Mouse (Mus musculus) thymus, postnatal 14 days (tissue): ENCODE results near the gene Gm8653.
"Not testable (repeated sequence)": the region's sequence is repeated elsewhere in the genome, so short reads cannot be mapped to it uniquely, and the experiment has no call there.

Experiments
- DNase-seq: peaks from one replicate; pipeline ENCODE4 v3.0.0; 2021

The Gm8653 gene

GRCm38 (mm10) chr7:22201164-22201563, at the start of gene Gm8653:
TSS of gene Gm8653 (minus strand) at chr7:22201264.
- not testable (repeated sequence) for DNase-seq

- DNase-seq: not testable (repeated sequence)
Measured at GRCm38 (mm10) chr7:22229384-22229783, 28.3 kb upstream of the Gm8653 start, which contains the start of gene Gm8453. TSS of gene Gm8453 (minus strand) at chr7:22229484.

- DNase-seq: not testable (repeated sequence)
Measured at GRCm38 (mm10) chr7:22189077-22189476, 12.0 kb downstream of the Gm8653 start, which contains the start of gene Vmn1r143. TSS of gene Vmn1r143 (plus strand) at chr7:22189377.

DNA sequence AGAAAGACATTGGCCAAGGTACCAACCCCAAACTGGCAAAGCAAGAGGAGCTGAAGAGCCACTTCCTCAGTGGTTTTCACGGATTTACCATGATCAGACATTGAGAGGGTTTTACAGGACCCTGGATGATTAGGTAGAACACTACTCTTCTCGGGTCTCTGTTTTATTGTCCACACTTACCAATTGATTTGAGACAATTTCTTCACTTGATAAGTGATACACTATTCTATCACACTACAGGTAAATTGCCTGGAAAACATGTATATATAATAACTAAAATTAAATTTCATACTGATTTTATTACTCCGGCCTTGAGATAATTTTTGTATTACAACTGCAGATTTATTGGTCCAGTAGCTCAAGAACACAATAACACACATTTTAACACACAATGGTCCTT, 37.1 kb downstream of the Gm8653 start, which contains the start of gene Vmn1r142:
Vmn1r142 (minus strand) TSS at position 101 of the 400 bp plus-strand sequence.
- not testable (repeated sequence) for DNase-seq
